Mouse (Mus musculus) forebrain, embryonic 14.5 days (tissue): ENCODE results near the gene F12. TPM values are rescaled to one million over a fixed set of nuclear protein-coding genes. Genes with fewer than 3 reads are reported as not detected.

Experiments
- ATAC-seq: fragments of 200-750 bp; cut with Nextera tagmentation; 2 replicates; pipeline ENCODE4 v1.8.0; 2017; ENCODE audit warnings: mild to moderate bottlenecking, moderate library complexity
- DNase-seq: peaks from one replicate; pipeline ENCODE4 v3.0.0-alpha.2; 2015; ENCODE audit warnings: low spot score
- H3K27ac ChIP-seq: fragments of 300-500 bp; sonication (generic); 2 replicates; pipeline ENCODE4 v1.5.1; 2014; ENCODE audit warnings: low read depth, mild to moderate bottlenecking, control low read depth, low read length, moderate library complexity
- H3K27me3 ChIP-seq: fragments of 300-500 bp; sonication (generic); replicated peaks from 2 replicates; pipeline ENCODE4 v1.6.1; 2014; ENCODE audit warnings: low read length, control low read depth, mixed read lengths; ENCODE audit not compliant: control insufficient read depth, insufficient read depth
- H3K36me3 ChIP-seq: fragments of 300-500 bp; sonication (generic); 2 replicates; pipeline ENCODE4 v1.6.1; 2014; ENCODE audit warnings: low read length, control low read depth; ENCODE audit not compliant: control insufficient read depth, insufficient read depth
- H3K4me1 ChIP-seq: fragments of 300-500 bp; sonication (generic); 2 replicates; pipeline ENCODE4 v1.6.1; 2014; ENCODE audit warnings: antibody characterized with exemption, low read length, control low read depth; ENCODE audit not compliant: control insufficient read depth, insufficient read depth
- H3K4me2 ChIP-seq: fragments of 300-500 bp; sonication (generic); 2 replicates; pipeline ENCODE4 v1.6.1; 2014; ENCODE audit warnings: mild to moderate bottlenecking, control low read depth, low read length
- H3K4me3 ChIP-seq: fragments of 300-500 bp; sonication (generic); 2 replicates; pipeline ENCODE4 v1.5.1; 2014; ENCODE audit warnings: low read depth, low read length, control low read depth
- H3K9ac ChIP-seq: fragments of 300-500 bp; sonication (generic); 2 replicates; pipeline ENCODE4 v1.6.1; 2014; ENCODE audit warnings: mild to moderate bottlenecking, low read length, control low read depth, moderate library complexity
- H3K9me3 ChIP-seq: fragments of 300-500 bp; sonication (generic); replicated peaks from 2 replicates; pipeline ENCODE4 v1.6.1; 2016; ENCODE audit warnings: low read length, control low read depth, mixed read lengths; ENCODE audit not compliant: control insufficient read depth
- WGBS: fragments of 180-500 bp; shearing (Covaris S2); extraction: QIAGEN DNeasy Blood & Tissue Kit; methylation state at CpG from one replicate; pipeline ENCODE4 v1.1.7; 2014; 5-methylcytosine and 5-hydroxymethylcytosine counted together
- polyA plus RNA-seq: library from polyadenylated mRNA; unstranded; fragments of >200 nt; fragmentation: Nextera tagmentation; extraction: Ambion mirVana; gene quantifications from 2 replicates; pipeline ENCODE4 v1.2.1, GENCODE M21; 2014

F12 gene
- polyA plus RNA-seq, 1 experiment from 2014 or later: not detected

DNA sequence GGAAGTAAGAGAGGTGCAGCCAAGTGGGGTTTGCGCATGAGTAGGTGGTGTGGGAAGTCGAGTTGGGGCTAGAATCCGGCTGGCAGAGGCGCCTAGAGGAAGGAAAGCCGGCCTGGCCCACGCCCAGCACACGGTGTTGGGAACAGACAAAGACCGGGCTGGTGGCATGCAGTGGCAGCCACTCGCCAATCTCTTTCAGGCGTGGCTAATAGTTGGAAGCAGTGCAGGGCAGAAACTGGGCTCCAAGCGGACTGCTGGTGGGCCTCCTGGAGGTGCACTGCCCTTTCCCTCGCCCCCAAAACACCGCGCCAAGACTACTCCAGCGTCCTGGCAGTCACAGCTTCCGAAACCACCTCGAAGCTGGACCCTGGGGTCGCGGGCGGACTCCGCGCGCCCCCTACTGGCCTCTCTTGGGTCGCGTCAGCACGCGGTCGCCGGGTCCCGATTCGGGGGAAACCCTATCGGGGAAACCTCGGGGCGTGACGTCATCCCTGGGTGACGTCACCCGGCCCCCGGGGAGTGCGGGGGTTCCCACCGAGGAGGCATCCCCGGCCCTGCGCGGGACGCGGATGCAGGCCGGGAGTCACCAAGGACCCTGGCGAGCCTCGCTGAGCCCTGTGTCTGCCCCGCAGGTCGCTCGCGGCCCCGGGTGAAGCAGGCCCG is 44.7 kb upstream of the F12 start:
- ATAC-seq (peak; percentile 67), DNase-seq (peak; percentile 90)
- Histone ChIP-seq H3K4me3 (peak overlapping the region; percentile 48), H3K4me2 (peak overlapping the region; percentile 100), H3K27me3 (no peaks in the 10 kb centered on the region), H3K36me3 (peaks cover 34% of the 10 kb centered on the region), H3K27ac (peak overlapping the region; percentile 92), H3K9ac (peak overlapping the region; percentile 87), H3K4me1 (peaks cover 51% of the 10 kb centered on the region), H3K9me3 (no peaks in the 10 kb centered on the region)
- WGBS: under 1% methylated on average over 54 of the region's 54 CpGs

GRCm38 (mm10) chr13:55470372-55470771 is 43.8 kb upstream of the F12 start:
- ATAC-seq (0 out of 2 replicates have a peak, but pooled peaks have one; percentile 5), DNase-seq (peak; percentile 76)
- Histone ChIP-seq H3K9me3 (no peaks in the 10 kb centered on the region), H3K9ac (peak overlapping the region; percentile 87), H3K4me2 (peak overlapping the region; percentile 100), H3K27me3 (no peaks in the 10 kb centered on the region), H3K4me3 (no peak overlapping the region), H3K27ac (peak overlapping the region; percentile 92), H3K4me1 (peaks cover 59% of the 10 kb centered on the region), H3K36me3 (peaks cover 25% of the 10 kb centered on the region)
- WGBS: 19% methylated on average over 9 of the region's 9 CpGs

- 26% methylated on average over 13 of the region's 13 CpGs for WGBS
- Histone ChIP-seq H3K4me2 (no peak overlapping the region), H3K9ac (no peak overlapping the region), H3K36me3 (peaks cover 12% of the 10 kb centered on the region), H3K9me3 (no peaks in the 10 kb centered on the region), H3K4me3 (no peak overlapping the region), H3K27me3 (no peaks in the 10 kb centered on the region), H3K4me1 (peaks cover 49% of the 10 kb centered on the region), H3K27ac (0 out of 2 replicates have a peak overlapping the region, but pooled peaks have one; percentile 92)
- ATAC-seq (no peak), DNase-seq (peak; percentile 46)
Measured at GRCm38 (mm10) chr13:55468851-55469560, 42.4 kb upstream of the F12 start.

DNA sequence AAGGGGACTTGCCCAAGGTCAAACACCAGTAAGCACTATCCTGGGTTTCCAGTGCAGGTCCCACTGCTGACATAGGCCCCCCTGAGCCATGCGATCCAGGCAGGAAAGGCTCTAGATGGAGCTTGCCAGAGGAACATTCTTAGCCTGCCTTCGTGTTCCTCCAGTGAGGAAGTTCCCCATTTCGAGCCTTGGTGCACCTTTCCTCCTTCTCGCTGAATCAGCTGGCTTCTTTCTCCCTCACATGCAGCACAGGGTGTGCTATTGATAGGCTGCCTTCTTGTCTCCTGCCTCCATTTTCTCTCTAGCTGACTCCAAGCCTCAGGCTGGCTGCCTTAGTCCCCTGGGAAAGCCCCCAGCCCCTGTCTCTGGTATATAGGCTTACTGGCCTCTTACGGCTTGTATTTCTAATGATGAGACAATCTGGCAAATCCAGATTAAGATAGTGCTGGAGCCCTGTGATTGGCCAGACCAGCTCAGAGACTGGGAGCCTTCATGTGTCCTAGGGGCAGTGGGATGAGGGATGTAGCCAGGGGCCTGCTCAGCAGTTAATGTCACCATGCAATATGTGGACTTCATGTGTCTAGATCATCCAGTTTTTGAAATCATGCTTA is 39.3 kb upstream of the F12 start:
- 70% methylated on average over 5 of the region's 5 CpGs for WGBS
- Histone ChIP-seq H3K4me1 (peaks cover 41% of the 10 kb centered on the region), H3K36me3 (peaks cover 12% of the 10 kb centered on the region), H3K4me2 (peak overlapping the region; percentile 84), H3K9me3 (no peaks in the 10 kb centered on the region), H3K27me3 (no peaks in the 10 kb centered on the region), H3K27ac (peak overlapping the region; percentile 98), H3K4me3 (peak overlapping the region; percentile 68), H3K9ac (peak overlapping the region; percentile 93)
- ATAC-seq (no peak), DNase-seq (no peak)

GRCm38 (mm10) chr13:55465184-55465583 is 38.6 kb upstream of the F12 start:
- H3K36me3 ChIP-seq: peaks cover 18% of the 10 kb centered on the region
- peak; percentile 14; the same call in 1 of the 2 replicates for ATAC-seq

GRCm38 (mm10) chr13:55464027-55464884 is 37.7 kb upstream of the F12 start, which contains the start of gene Prr7:
Gene Prr7, plus strand, starts transcription at chr13:55464267.
- H3K4me1 ChIP-seq: peaks cover 24% of the 10 kb centered on the region
- H3K27me3 ChIP-seq: no peaks in the 10 kb centered on the region
- peak within 1 kb of the TSS; percentile 98 for H3K27ac ChIP-seq
- no peaks in the 10 kb centered on the region for H3K9me3 ChIP-seq
- H3K36me3 ChIP-seq: peaks cover 28% of the 10 kb centered on the region
- peak within 1 kb of the TSS; percentile 93 for H3K9ac ChIP-seq
- peak; percentile 89 for DNase-seq
- H3K4me3 ChIP-seq: peak within 1 kb of the TSS; percentile 68
- ATAC-seq: peak; percentile 79
- H3K4me2 ChIP-seq: peak within 1 kb of the TSS; percentile 84
- WGBS: 1% methylated on average over 80 of the region's 84 CpGs

More at GRCm38 (mm10) chr13:55465184-55465583, 38.6 kb upstream of the F12 start:
- Histone ChIP-seq H3K4me1 (peaks cover 33% of the 10 kb centered on the region), H3K27ac (peak overlapping the region; percentile 98), H3K9ac (peak overlapping the region; percentile 93), H3K4me2 (peak overlapping the region; percentile 84), H3K4me3 (peak overlapping the region; percentile 68), H3K9me3 (no peaks in the 10 kb centered on the region), H3K27me3 (no peaks in the 10 kb centered on the region)
- 10% methylated on average over 3 of the region's 3 CpGs for WGBS
- no peak for DNase-seq

- no peak; the same call in none of the 2 replicates for ATAC-seq
- peak overlapping the region; percentile 93 for H3K9ac ChIP-seq
- peaks cover 20% of the 10 kb centered on the region for H3K4me1 ChIP-seq
- peak overlapping the region; percentile 68 for H3K4me3 ChIP-seq
- peaks cover 35% of the 10 kb centered on the region for H3K36me3 ChIP-seq
- peak overlapping the region; percentile 98 for H3K27ac ChIP-seq
- WGBS: 8% methylated on average over 14 of the region's 14 CpGs
- H3K9me3 ChIP-seq: no peaks in the 10 kb centered on the region
- no peaks in the 10 kb centered on the region for H3K27me3 ChIP-seq
- DNase-seq: no peak
- H3K4me2 ChIP-seq: peak overlapping the region; percentile 84
Measured at GRCm38 (mm10) chr13:55463399-55464026, 36.9 kb upstream of the F12 start.

DNA sequence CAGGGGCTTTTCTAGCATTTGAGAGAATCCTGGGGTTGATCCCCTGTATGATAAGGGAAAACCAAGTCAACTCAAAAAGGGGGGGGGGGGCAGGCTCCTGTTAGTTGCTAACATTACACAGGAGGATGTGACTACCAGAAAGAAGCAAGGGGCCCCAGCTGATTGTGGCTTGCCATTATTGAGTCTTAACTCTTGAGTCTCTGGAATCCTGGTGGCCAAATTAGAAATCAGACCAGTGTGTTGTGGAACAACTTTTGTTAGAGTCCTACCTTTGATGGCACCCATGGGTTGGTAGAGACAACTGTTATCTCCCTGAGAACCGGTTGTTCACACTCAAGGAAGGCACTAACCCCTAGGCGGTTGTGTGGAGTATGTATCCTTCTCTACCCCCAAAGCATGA is 36.4 kb upstream of the F12 start:
- H3K27ac ChIP-seq: no peak overlapping the region
- WGBS: 47% methylated on average over 2 of the region's 2 CpGs
- no peak overlapping the region for H3K9ac ChIP-seq
- H3K36me3 ChIP-seq: peaks cover 41% of the 10 kb centered on the region
- H3K4me2 ChIP-seq: peak overlapping the region; percentile 84; the same call in 1 of the 2 replicates
- H3K4me1 ChIP-seq: peaks cover 20% of the 10 kb centered on the region
- H3K27me3 ChIP-seq: no peaks in the 10 kb centered on the region
- no peak for DNase-seq
- ATAC-seq: no peak
- no peaks in the 10 kb centered on the region for H3K9me3 ChIP-seq
- H3K4me3 ChIP-seq: no peak overlapping the region
